Mouse (Mus musculus) heart, embryonic 10.5 days (tissue): ENCODE measurements around the gene Zscan21. TPM values are rescaled to one million over a fixed set of nuclear protein-coding genes. Genes with fewer than 3 reads are reported as not detected.
A peak's percentile ranks its signal among the peaks of the same experiment; 100 is the strongest.

Source experiments
- microRNA counts: library from miRNA; unstranded; fragments of <30 nt; microRNA quantifications from one replicate; lab custom pipeline; 2017
- microRNA-seq: library from miRNA; unstranded; fragments of <30 nt; microRNA quantifications from one replicate; pipeline ENCODE4, GENCODE M21; 2017
- polyA plus RNA-seq: library from polyadenylated mRNA; unstranded; fragments of >200 nt; fragmentation: Nextera tagmentation; extraction: Ambion mirVana; gene quantifications from 2 replicates; pipeline ENCODE4 v1.2.1, GENCODE M21; 2016

The Zscan21 gene
- polyA plus RNA-seq, 1 experiment from 2014 or later, result 65.1 TPM

MicroRNAs within 50 kb of the gene (microRNA counts, 519-probe panel; counts per million panel counts)
- microRNA mmu-miR-106b (lab: Ali Mortazavi, UCI) (6,542 counts per million, percentile 68 among the panel's probes with 10 or more counts), microRNA mmu-miR-25 (lab: Ali Mortazavi, UCI) (9,174 counts per million, percentile 94 among the panel's probes with 10 or more counts), microRNA mmu-miR-93 (lab: Ali Mortazavi, UCI) (6,801 counts per million, percentile 72 among the panel's probes with 10 or more counts)

Small RNA genes lying within 50 kb of the gene (microRNA-seq; reads per million reads assigned to microRNA genes)
- gene Mir106b, result 5,562 reads per million, percentile 91 among the genes with 10 or more reads in this experiment
- gene Mir25, result 473 reads per million, percentile 71 among the genes with 10 or more reads in this experiment
- gene Mir93, result 7,883 reads per million, percentile 93 among the genes with 10 or more reads in this experiment

Other genes starting within 250 kb of the Zscan21 start
- gene Pilrb2, start 245.1 kb upstream of the Zscan21 start, polyA plus RNA-seq, result 0.64 and 1.0 TPM in 2 replicates
- 0.14 TPM in 1 of 2 replicates, not detected in the other for gene Cyp3a13, start 195.3 kb upstream of the Zscan21 start, polyA plus RNA-seq
- not detected in 2 replicates for gene Gjc3, start 153.8 kb upstream of the Zscan21 start, polyA plus RNA-seq
- not detected in 2 replicates for gene Azgp1, start 135.4 kb upstream of the Zscan21 start, polyA plus RNA-seq
- gene Smok3a, start 95.6 kb upstream of the Zscan21 start, polyA plus RNA-seq, result not detected in 2 replicates
- gene Smok3b, start 95.5 kb upstream of the Zscan21 start, polyA plus RNA-seq, result not detected in 2 replicates
- gene Smok3c, start 63.7 kb upstream of the Zscan21 start, polyA plus RNA-seq, result not detected in 2 replicates
- 15.6 and 15.8 TPM in 2 replicates for gene Zkscan1, start 31.8 kb upstream of the Zscan21 start, polyA plus RNA-seq
- gene Zfp113, start 38.8 kb downstream of the Zscan21 start, polyA plus RNA-seq, result 10.3 and 18.8 TPM in 2 replicates
- 366 and 394 TPM in 2 replicates for gene Cops6, start 44.2 kb downstream of the Zscan21 start, polyA plus RNA-seq
- 13.4 and 15.0 TPM in 2 replicates for gene Ap4m1, start 55.1 kb downstream of the Zscan21 start, polyA plus RNA-seq
- 189 and 225 TPM in 2 replicates for gene Mcm7, start 55.5 kb downstream of the Zscan21 start, polyA plus RNA-seq
- gene Taf6, start 70.5 kb downstream of the Zscan21 start, polyA plus RNA-seq, result 89.3 and 113 TPM in 2 replicates
- 31.6 and 46.9 TPM in 2 replicates for gene Cnpy4, start 70.6 kb downstream of the Zscan21 start, polyA plus RNA-seq
- gene Mblac1, start 77.4 kb downstream of the Zscan21 start, polyA plus RNA-seq, result 5.6 and 6.6 TPM in 2 replicates
- gene Nxpe5, start 109.0 kb downstream of the Zscan21 start, polyA plus RNA-seq, result not detected in 2 replicates
- gene Lamtor4, start 138.6 kb downstream of the Zscan21 start, polyA plus RNA-seq, result 69.9 and 77.7 TPM in 2 replicates
- gene BC037034, start 147.1 kb downstream of the Zscan21 start, polyA plus RNA-seq, result 4.8 and 8.7 TPM in 2 replicates
- 1.4 and 1.6 TPM in 2 replicates for gene Gal3st4, start 155.9 kb downstream of the Zscan21 start, polyA plus RNA-seq
- 0.07 and 0.16 TPM in 2 replicates for gene Gm43720, start 163.1 kb downstream of the Zscan21 start, polyA plus RNA-seq
- gene Gpc2, start 163.1 kb downstream of the Zscan21 start, polyA plus RNA-seq, result 11.1 and 18.0 TPM in 2 replicates
- gene Stag3, start 163.3 kb downstream of the Zscan21 start, polyA plus RNA-seq, result 4.1 and 4.2 TPM in 2 replicates
- gene Pvrig, start 225.1 kb downstream of the Zscan21 start, polyA plus RNA-seq, result not detected in 2 replicates